Mouse (Mus musculus): ENCODE measurements around the gene Agbl4. TPM values are rescaled to one million over a fixed set of nuclear protein-coding genes. Genes with fewer than 3 reads are reported as not detected.

Agbl4 gene
- polyA plus RNA-seq, 2 experiments = 0.17 to 0.21 TPM

DNA sequence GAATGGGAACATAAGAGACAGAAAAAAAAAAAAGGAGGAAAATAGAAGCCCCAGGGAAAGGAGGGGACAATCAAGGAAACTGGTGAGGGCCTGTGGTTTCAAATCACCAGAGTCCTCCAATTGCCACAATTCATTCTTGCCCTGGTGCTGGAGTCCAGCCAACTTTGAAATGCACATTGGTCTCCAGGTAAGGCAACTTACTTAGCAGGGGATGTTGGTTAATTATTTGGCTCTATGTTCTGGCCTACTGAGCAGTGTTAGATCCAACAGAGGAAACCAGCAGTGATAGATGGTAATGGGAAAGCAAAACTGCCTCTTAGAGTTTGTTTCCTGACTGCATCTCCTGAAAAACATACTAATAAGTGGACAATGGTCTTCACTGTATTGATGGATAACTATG lies 979.7 kb downstream of the Agbl4 start:
- TF ChIP-seq POLR2A (IDR thresholded peaks at IDR 0.05; ENCODE audit: borderline replicate concordance, extremely low read depth, insufficient read depth, insufficient read length) = no peak
- H3K4me1 ChIP-seq (ENCODE audit: control insufficient read depth, insufficient read depth, low read length) = no peaks in the 10 kb centered on the region

GRCm38 (mm10) chr4:111378071-111378470 lies 980.6 kb downstream of the Agbl4 start:
- no peak for DNase-seq (ENCODE audit: low spot score)
- WGBS = 91% methylated on average over 3 of the region's 3 CpGs
- no peak for TF ChIP-seq POLR2A (IDR thresholded peaks at IDR 0.05; ENCODE audit: borderline replicate concordance, extremely low read depth, insufficient read depth, insufficient read length)
- ATAC-seq (ENCODE audit: low FRiP score, low read depth) = no peak
- H3K4me2 ChIP-seq (replicated peaks; ENCODE audit: low read depth, low read length, severe bottlenecking) = no peak overlapping the region
- no peak overlapping the region for H3K4me3 ChIP-seq (replicated peaks; ENCODE audit: low read length)
- no peaks in the 10 kb centered on the region for H3K4me1 ChIP-seq (ENCODE audit: control insufficient read depth, insufficient read depth, low read length)
- H3K9me3 ChIP-seq (ENCODE audit: control insufficient read depth, low read length) = no peaks in the 10 kb centered on the region
- no peak overlapping the region for H3K9ac ChIP-seq (ENCODE audit: low read depth, low read length, severe bottlenecking)
- no peak overlapping the region for H3K27ac ChIP-seq (replicated peaks; ENCODE audit: low read depth, low read length)
- H3K36me3 ChIP-seq (ENCODE audit: control insufficient read depth, insufficient read depth, low read length) = no peaks in the 10 kb centered on the region
- H3K27me3 ChIP-seq (ENCODE audit: control insufficient read depth, insufficient read depth, low read length) = no peaks in the 10 kb centered on the region

More for the DNA sequence above, 979.7 kb downstream of the Agbl4 start:
- Histone ChIP-seq H3K9ac (ENCODE audit: low read depth, low read length, severe bottlenecking) (no peak overlapping the region), H3K4me2 (replicated peaks; ENCODE audit: low read depth, low read length, severe bottlenecking) (no peak overlapping the region), H3K27ac (replicated peaks; ENCODE audit: low read depth, low read length) (no peak overlapping the region), H3K4me3 (replicated peaks; ENCODE audit: low read length) (no peak overlapping the region), H3K36me3 (ENCODE audit: control insufficient read depth, insufficient read depth, low read length) (no peaks in the 10 kb centered on the region), H3K9me3 (ENCODE audit: control insufficient read depth, low read length) (no peaks in the 10 kb centered on the region), H3K27me3 (ENCODE audit: control insufficient read depth, insufficient read depth, low read length) (no peaks in the 10 kb centered on the region)
- DNase-seq (ENCODE audit: low spot score) (no peak), ATAC-seq (ENCODE audit: low FRiP score, low read depth) (no peak)

- Histone ChIP-seq H3K27me3 (ENCODE audit: control insufficient read depth, insufficient read depth, low read length) (no peaks in the 10 kb centered on the region), H3K4me3 (replicated peaks; ENCODE audit: low read length) (no peak overlapping the region), H3K27ac (replicated peaks; ENCODE audit: low read depth, low read length) (no peak overlapping the region), H3K4me2 (replicated peaks; ENCODE audit: low read depth, low read length, severe bottlenecking) (no peak overlapping the region), H3K36me3 (ENCODE audit: control insufficient read depth, insufficient read depth, low read length) (no peaks in the 10 kb centered on the region), H3K9ac (ENCODE audit: low read depth, low read length, severe bottlenecking) (no peak overlapping the region), H3K4me1 (ENCODE audit: control insufficient read depth, insufficient read depth, low read length) (no peaks in the 10 kb centered on the region), H3K9me3 (ENCODE audit: control insufficient read depth, low read length) (no peaks in the 10 kb centered on the region)
- ATAC-seq (ENCODE audit: low FRiP score, low read depth) = no peak
- WGBS = 86% methylated on average over 2 of the region's 2 CpGs
- no peak for DNase-seq (ENCODE audit: low spot score)
- TF ChIP-seq POLR2A (IDR thresholded peaks at IDR 0.05; ENCODE audit: borderline replicate concordance, extremely low read depth, insufficient read depth, insufficient read length) = no peak
These were observed 985.6 kb downstream of the Agbl4 start for GRCm38 (mm10) chr4:111383101-111383500.

GRCm38 (mm10) chr4:111390736-111391135 lies 993.3 kb downstream of the Agbl4 start:
- Histone ChIP-seq H3K4me3 (replicated peaks; ENCODE audit: low read length) (no peak overlapping the region), H3K4me1 (ENCODE audit: control insufficient read depth, insufficient read depth, low read length) (no peaks in the 10 kb centered on the region), H3K9ac (ENCODE audit: low read depth, low read length, severe bottlenecking) (no peak overlapping the region), H3K9me3 (ENCODE audit: control insufficient read depth, low read length) (no peaks in the 10 kb centered on the region), H3K4me2 (replicated peaks; ENCODE audit: low read depth, low read length, severe bottlenecking) (no peak overlapping the region), H3K27ac (replicated peaks; ENCODE audit: low read depth, low read length) (no peak overlapping the region), H3K27me3 (ENCODE audit: control insufficient read depth, insufficient read depth, low read length) (no peaks in the 10 kb centered on the region), H3K36me3 (ENCODE audit: control insufficient read depth, insufficient read depth, low read length) (no peaks in the 10 kb centered on the region)
- TF ChIP-seq POLR2A (IDR thresholded peaks at IDR 0.05; ENCODE audit: borderline replicate concordance, extremely low read depth, insufficient read depth, insufficient read length) = no peak
- DNase-seq (ENCODE audit: low spot score) (peak; percentile 61), ATAC-seq (ENCODE audit: low FRiP score, low read depth) (no peak)

DNA sequence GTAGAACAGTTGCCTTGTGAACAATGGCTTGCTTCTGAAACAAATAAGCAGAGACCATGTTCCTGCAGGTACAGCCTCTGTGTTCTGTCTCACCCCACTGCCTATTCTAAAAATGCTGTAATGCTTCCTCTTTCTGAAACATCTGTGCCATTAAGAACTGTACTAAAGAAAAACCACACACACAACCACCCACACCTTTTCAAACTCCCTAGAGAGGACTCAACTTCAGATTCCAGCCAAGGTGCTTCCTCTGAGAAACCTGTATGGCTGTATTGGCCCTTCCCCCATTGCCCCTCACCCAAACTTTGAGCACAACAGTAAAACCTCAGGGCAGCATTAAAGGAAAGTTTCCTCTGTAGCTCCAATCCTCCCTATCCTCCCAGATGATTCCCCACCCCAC lies 1002.3 kb downstream of the Agbl4 start:
- no peak overlapping the region for H3K4me3 ChIP-seq (replicated peaks; ENCODE audit: low read length)
- no peak for TF ChIP-seq POLR2A (IDR thresholded peaks at IDR 0.05; ENCODE audit: borderline replicate concordance, extremely low read depth, insufficient read depth, insufficient read length)
- no peak for DNase-seq (ENCODE audit: low spot score)

DNA sequence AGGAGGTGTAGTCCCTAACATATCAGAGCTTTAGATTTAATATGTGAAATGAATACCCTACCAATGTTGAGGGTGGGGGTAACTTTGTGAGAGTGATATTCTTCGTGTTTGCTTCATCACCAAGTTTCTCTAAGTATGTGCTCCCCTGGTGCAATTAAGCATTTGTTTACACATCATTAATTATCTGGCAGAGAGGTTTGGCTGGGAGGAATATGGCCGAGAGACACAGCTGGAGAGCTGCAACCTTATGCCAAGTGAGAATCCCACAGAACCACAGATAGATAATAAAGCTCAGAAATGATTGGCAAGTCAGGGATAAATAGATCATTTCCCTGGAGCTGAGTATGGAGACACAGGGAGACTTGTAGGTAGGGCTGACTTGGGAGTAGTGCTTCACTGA lies 1003.2 kb downstream of the Agbl4 start:
- H3K9ac ChIP-seq (ENCODE audit: low read depth, low read length, severe bottlenecking) = no peak overlapping the region
- no peak overlapping the region for H3K27ac ChIP-seq (replicated peaks; ENCODE audit: low read depth, low read length)
- no peak overlapping the region for H3K4me3 ChIP-seq (replicated peaks; ENCODE audit: low read length)
- WGBS = 34% methylated on average over 2 of the region's 2 CpGs
- H3K4me1 ChIP-seq (ENCODE audit: control insufficient read depth, insufficient read depth, low read length) = peaks cover 13% of the 10 kb centered on the region
- no peaks in the 10 kb centered on the region for H3K27me3 ChIP-seq (ENCODE audit: control insufficient read depth, insufficient read depth, low read length)
- DNase-seq (ENCODE audit: low spot score) (no peak), ATAC-seq (ENCODE audit: low FRiP score, low read depth) (no peak)
- H3K4me2 ChIP-seq (replicated peaks; ENCODE audit: low read depth, low read length, severe bottlenecking) = no peak overlapping the region
- TF ChIP-seq POLR2A (IDR thresholded peaks at IDR 0.05; ENCODE audit: borderline replicate concordance, extremely low read depth, insufficient read depth, insufficient read length) = no peak
- H3K36me3 ChIP-seq (ENCODE audit: control insufficient read depth, insufficient read depth, low read length) = no peaks in the 10 kb centered on the region
- H3K9me3 ChIP-seq (ENCODE audit: control insufficient read depth, low read length) = no peaks in the 10 kb centered on the region

More for the DNA sequence above, 1002.3 kb downstream of the Agbl4 start:
- no peak overlapping the region for H3K4me2 ChIP-seq (replicated peaks; ENCODE audit: low read depth, low read length, severe bottlenecking)
- ATAC-seq (ENCODE audit: low FRiP score, low read depth) = no peak
- H3K27me3 ChIP-seq (ENCODE audit: control insufficient read depth, insufficient read depth, low read length) = no peaks in the 10 kb centered on the region
- H3K27ac ChIP-seq (replicated peaks; ENCODE audit: low read depth, low read length) = no peak overlapping the region
- no peaks in the 10 kb centered on the region for H3K9me3 ChIP-seq (ENCODE audit: control insufficient read depth, low read length)
- H3K9ac ChIP-seq (ENCODE audit: low read depth, low read length, severe bottlenecking) = no peak overlapping the region
- H3K4me1 ChIP-seq (ENCODE audit: control insufficient read depth, insufficient read depth, low read length) = peaks cover 13% of the 10 kb centered on the region
- no peaks in the 10 kb centered on the region for H3K36me3 ChIP-seq (ENCODE audit: control insufficient read depth, insufficient read depth, low read length)
